Mouse (Mus musculus) embryonic facial prominence, embryonic 14.5 days (tissue): ENCODE measurements around the gene Tmem39b. TPM values are rescaled to one million over a fixed set of nuclear protein-coding genes. Genes with fewer than 3 reads are reported as not detected.
"Not testable (repeated sequence)": the region's sequence is repeated elsewhere in the genome, so short reads cannot be mapped to it uniquely, and the experiment has no call there.

Source experiments
- ATAC-seq: fragments of 200-750 bp; cut with Nextera tagmentation; 2 replicates; pipeline ENCODE4 v1.8.0; 2017; ENCODE audit warnings: low read depth, moderate number of reproducible peaks, moderate TSS enrichment
- DNase-seq: peaks from one replicate; pipeline ENCODE4 v3.0.0-alpha.2; 2015; ENCODE audit warnings: low spot score
- H3K27ac ChIP-seq: fragments of 300-500 bp; sonication (generic); replicated peaks from 2 replicates; pipeline ENCODE4 v1.5.1; 2014; ENCODE audit warnings: low read depth, mild to moderate bottlenecking, low read length, moderate library complexity
- H3K27me3 ChIP-seq: fragments of 300-500 bp; sonication (generic); replicated peaks from 2 replicates; pipeline ENCODE4 v1.6.1; 2014; ENCODE audit warnings: low read length; ENCODE audit not compliant: control insufficient read depth, insufficient read depth
- H3K36me3 ChIP-seq: fragments of 300-500 bp; sonication (generic); 2 replicates; pipeline ENCODE4 v1.6.1; 2014; ENCODE audit warnings: low read length, mixed read lengths; ENCODE audit not compliant: control insufficient read depth, insufficient read depth
- H3K4me1 ChIP-seq: fragments of 300-500 bp; sonication (generic); 2 replicates; pipeline ENCODE4 v1.6.1; 2014; ENCODE audit warnings: antibody characterized with exemption, low read length; ENCODE audit not compliant: control insufficient read depth, insufficient read depth
- H3K4me2 ChIP-seq: fragments of 300-500 bp; sonication (generic); 2 replicates; pipeline ENCODE4 v1.6.1; 2014; ENCODE audit warnings: low read depth, mild to moderate bottlenecking, low read length, moderate library complexity, mixed read lengths
- H3K4me3 ChIP-seq: fragments of 300-500 bp; sonication (generic); 2 replicates; pipeline ENCODE4 v1.5.1; 2014; ENCODE audit warnings: low read depth, mild to moderate bottlenecking, low read length
- H3K9ac ChIP-seq: fragments of 300-500 bp; sonication (generic); 2 replicates; pipeline ENCODE4 v1.6.1; 2014; ENCODE audit warnings: low read depth, mild to moderate bottlenecking, low read length, moderate library complexity, mixed read lengths
- H3K9me3 ChIP-seq: fragments of 300-500 bp; sonication (generic); 2 replicates; pipeline ENCODE4 v1.6.1; 2016; ENCODE audit warnings: low read length; ENCODE audit not compliant: control insufficient read depth
- WGBS: fragments of 180-500 bp; shearing (Covaris S2); extraction: QIAGEN DNeasy Blood & Tissue Kit; methylation state at CpG from one replicate; pipeline ENCODE4 v1.1.7; 2014; 5-methylcytosine and 5-hydroxymethylcytosine counted together
- polyA plus RNA-seq: library from polyadenylated mRNA; unstranded; fragments of >200 nt; fragmentation: Nextera tagmentation; extraction: Ambion mirVana; gene quantifications from 2 replicates; pipeline ENCODE4 v1.2.1, GENCODE M21; 2014

The Tmem39b gene
- polyA plus RNA-seq, 1 experiment from 2014 or later, result 22.1 TPM

DNA sequence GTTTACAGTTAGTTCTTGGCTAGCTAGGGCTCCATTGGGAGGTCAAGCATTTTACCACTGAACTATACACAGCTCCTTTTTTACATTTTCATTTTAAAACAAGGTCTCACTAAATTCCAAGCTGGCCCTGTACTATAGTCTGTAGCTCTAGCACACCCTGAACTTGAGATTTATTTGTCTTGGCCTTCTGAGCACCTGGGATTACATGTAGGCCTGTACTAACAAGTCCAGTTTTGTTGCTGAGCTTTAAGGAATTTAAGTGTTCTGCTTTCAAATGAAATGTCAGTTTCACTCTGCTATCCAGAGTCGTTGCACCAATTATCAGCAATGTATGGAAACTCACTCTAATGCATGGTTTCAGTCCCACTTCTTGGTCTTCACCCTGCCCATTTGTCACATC, 39.5 kb upstream of the Tmem39b start:
- 65% methylated on average over 1 of the region's 1 CpGs for WGBS
- Histone ChIP-seq H3K36me3 (peaks cover 10% of the 10 kb centered on the region; the same call in 1 of the 2 replicates), H3K27me3 (no peaks in the 10 kb centered on the region), H3K4me3 (no peak overlapping the region), H3K4me2 (no peak overlapping the region), H3K9me3 (no peaks in the 10 kb centered on the region), H3K4me1 (peaks cover 23% of the 10 kb centered on the region), H3K27ac (no peak overlapping the region), H3K9ac (no peak overlapping the region)
- ATAC-seq (peak; percentile 2; the same call in 1 of the 2 replicates), DNase-seq (peak; percentile 48)

DNA sequence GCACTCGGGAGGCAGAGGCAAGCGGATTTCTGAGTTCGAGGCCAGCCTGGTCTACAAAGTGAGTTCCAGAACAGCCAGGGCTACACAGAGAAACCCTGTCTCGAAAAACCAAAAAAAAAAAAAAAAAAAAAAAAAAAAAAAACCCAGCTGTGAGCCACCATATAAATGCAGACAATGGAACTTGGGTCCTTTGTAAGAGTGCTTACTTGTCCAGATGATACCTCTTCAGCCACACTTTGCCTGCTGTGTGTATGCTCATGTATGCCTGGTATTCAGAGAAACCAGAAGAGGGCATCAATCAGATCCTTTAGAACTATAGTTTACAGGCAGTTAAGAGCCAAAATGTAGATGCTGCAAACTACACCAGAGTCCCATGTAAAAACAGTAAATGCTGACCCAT, 38.8 kb upstream of the Tmem39b start:
- H3K4me2 ChIP-seq, H3K27ac ChIP-seq, H3K9me3 ChIP-seq, H3K4me3 ChIP-seq, ATAC-seq, H3K27me3 ChIP-seq, H3K9ac ChIP-seq, DNase-seq: not testable (repeated sequence)
- Histone ChIP-seq H3K36me3 (peaks cover 15% of the 10 kb centered on the region; the same call in 1 of the 2 replicates), H3K4me1 (peaks cover 22% of the 10 kb centered on the region)
- WGBS, result 89% methylated on average over 4 of the region's 4 CpGs

DNA sequence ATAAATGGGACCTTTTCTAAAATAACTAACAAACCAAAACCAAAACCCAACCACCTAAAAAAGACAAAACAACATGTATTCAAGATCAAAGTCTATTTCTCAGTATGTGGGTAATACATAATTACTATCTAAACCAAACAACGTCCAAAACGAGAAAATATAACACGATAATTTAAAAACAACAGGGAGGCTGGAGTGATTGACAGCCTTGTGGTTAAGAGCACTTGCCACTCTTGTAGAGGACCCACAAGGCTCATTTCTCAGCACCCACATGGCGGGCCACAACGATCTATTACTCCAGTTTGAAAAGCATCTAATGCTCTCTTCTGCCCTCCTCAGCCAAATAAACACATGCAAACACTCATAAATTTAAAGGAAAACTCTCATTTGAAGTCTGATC, 34.8 kb upstream of the Tmem39b start:
- no peak for DNase-seq
- Histone ChIP-seq H3K4me1 (0 out of 2 replicates have a peak, but pooled peaks cover 3% of the 10 kb centered on the region), H3K4me3 (no peak overlapping the region), H3K27me3 (no peaks in the 10 kb centered on the region), H3K4me2 (no peak overlapping the region), H3K27ac (no peak overlapping the region), H3K9ac (no peak overlapping the region), H3K9me3 (peaks cover 3% of the 10 kb centered on the region; the same call in 1 of the 2 replicates), H3K36me3 (peaks cover 48% of the 10 kb centered on the region)
- ATAC-seq, result no peak
- 80% methylated on average over 5 of the region's 5 CpGs for WGBS

DNA sequence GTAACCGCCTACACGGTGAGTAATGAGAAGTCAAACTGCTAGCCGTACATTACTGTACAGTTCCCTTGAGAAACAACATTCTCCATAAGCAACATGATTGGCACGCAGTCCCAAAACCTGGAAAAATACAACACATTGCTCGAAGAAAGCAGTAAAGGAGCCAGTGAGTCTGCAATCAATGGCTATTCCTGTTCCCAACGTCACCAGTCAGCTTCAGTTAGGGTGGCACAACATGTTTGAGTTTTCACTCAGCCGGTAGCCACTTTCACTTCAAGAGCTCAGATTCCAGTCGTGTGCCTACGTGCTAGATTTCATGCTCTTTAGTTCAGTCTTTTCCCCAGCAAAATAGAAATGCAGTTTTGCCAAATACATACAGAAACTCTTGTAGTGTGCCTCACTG, 19.7 kb upstream of the Tmem39b start:
- H3K27ac ChIP-seq, result no peak overlapping the region
- no peaks in the 10 kb centered on the region for H3K4me1 ChIP-seq
- no peaks in the 10 kb centered on the region for H3K9me3 ChIP-seq
- no peak overlapping the region for H3K4me3 ChIP-seq
- no peaks in the 10 kb centered on the region for H3K27me3 ChIP-seq
- DNase-seq (no peak), ATAC-seq (no peak)
- WGBS, result 83% methylated on average over 9 of the region's 9 CpGs
- H3K4me2 ChIP-seq, result no peak overlapping the region
- no peak overlapping the region for H3K9ac ChIP-seq
- H3K36me3 ChIP-seq, result peaks cover 86% of the 10 kb centered on the region

DNA sequence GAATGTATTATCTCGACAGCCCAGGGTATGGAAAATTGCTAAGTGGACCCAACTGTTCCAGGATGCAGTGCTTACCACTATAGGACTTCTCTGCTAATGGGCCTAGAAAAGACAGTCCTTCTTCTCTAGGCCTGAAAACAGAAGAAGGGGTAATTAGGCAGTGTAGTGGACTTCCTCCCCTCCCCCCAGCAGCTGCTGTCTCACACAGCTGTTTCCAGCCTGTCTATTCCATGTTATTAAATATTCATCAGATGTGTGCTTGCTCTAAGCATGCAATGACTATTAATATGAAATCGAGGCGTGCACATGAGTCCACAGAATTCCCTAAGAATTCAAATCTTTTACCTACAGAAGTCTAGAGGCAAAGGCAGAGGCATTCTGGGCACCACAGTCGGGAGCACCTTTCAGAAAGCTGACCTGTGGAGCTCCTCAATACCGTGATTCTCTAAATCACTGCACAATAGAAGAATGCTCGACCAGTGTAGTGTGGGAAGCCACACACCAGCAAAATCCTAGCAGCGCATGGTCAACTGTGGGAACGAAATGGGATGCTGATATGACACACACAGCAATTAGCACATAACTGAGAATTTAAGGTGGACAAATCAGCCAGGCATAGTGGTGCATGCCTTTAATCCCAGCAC, 13.0 kb upstream of the Tmem39b start:
- H3K27ac ChIP-seq, result 0 out of 2 replicates have a peak overlapping the region, but pooled peaks have one; percentile 25
- peak; percentile 70 for DNase-seq
- no peak overlapping the region for H3K4me2 ChIP-seq
- ATAC-seq, result peak; percentile 60; the same call in 1 of the 2 replicates
- no peak overlapping the region for H3K4me3 ChIP-seq
- H3K27me3 ChIP-seq, result no peaks in the 10 kb centered on the region
- H3K4me1 ChIP-seq, result no peaks in the 10 kb centered on the region
- no peaks in the 10 kb centered on the region for H3K9me3 ChIP-seq
- no peak overlapping the region for H3K9ac ChIP-seq
- 74% methylated on average over 8 of the region's 8 CpGs for WGBS
- H3K36me3 ChIP-seq, result peaks cover 99% of the 10 kb centered on the region

DNA sequence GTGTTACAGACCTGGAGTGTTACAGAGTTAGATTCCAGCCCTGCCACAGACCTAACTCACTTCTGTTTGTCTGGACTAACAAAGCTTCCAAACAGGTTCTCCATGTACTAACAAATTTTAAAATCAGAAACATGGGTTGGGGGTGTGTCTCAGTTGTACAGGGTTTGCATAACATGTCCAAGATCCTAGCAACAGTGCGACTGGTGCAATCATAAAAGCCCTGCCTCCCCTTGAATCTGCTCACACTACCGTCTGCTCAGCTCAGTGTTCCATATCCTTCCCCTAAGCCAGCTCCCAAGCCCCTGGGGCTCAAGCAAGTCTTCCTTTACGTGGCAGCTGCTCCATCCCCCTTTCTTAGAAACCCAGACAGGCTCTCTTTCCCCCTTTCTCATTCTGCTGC, 10.1 kb upstream of the Tmem39b start:
- no peak for ATAC-seq
- no peak overlapping the region for H3K9ac ChIP-seq

DNA sequence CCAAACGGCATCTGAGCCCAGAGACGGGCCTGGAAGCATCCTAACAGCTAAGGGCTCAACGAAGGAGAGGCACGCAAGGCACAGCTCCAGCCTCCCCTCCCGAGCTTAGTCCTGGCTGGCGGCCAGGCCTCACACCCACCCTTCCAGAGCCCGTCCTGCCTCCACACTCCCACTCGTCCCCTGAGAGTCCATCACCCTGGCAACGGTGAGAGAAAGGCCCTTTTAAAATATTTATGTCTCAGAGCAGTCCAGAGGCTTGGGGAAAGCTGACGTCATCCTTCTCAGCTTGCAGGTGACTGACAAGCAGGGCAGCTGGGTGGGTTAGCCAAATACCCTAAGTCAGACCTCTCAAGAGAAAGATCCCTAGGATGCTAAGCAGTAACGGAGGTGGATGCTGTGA, 5.8 kb upstream of the Tmem39b start:
- no peak overlapping the region for H3K9ac ChIP-seq
- DNase-seq, result peak; percentile 96

More for the DNA sequence above, 10.1 kb upstream of the Tmem39b start:
- Histone ChIP-seq H3K36me3 (peaks cover 94% of the 10 kb centered on the region), H3K4me2 (no peak overlapping the region), H3K4me3 (no peak overlapping the region), H3K4me1 (0 out of 2 replicates have a peak, but pooled peaks cover 4% of the 10 kb centered on the region), H3K27ac (peak overlapping the region; percentile 31; the same call in 1 of the 2 replicates), H3K9me3 (no peaks in the 10 kb centered on the region), H3K27me3 (no peaks in the 10 kb centered on the region)
- peak; percentile 39 for DNase-seq
- 58% methylated on average over 3 of the region's 3 CpGs for WGBS

DNA sequence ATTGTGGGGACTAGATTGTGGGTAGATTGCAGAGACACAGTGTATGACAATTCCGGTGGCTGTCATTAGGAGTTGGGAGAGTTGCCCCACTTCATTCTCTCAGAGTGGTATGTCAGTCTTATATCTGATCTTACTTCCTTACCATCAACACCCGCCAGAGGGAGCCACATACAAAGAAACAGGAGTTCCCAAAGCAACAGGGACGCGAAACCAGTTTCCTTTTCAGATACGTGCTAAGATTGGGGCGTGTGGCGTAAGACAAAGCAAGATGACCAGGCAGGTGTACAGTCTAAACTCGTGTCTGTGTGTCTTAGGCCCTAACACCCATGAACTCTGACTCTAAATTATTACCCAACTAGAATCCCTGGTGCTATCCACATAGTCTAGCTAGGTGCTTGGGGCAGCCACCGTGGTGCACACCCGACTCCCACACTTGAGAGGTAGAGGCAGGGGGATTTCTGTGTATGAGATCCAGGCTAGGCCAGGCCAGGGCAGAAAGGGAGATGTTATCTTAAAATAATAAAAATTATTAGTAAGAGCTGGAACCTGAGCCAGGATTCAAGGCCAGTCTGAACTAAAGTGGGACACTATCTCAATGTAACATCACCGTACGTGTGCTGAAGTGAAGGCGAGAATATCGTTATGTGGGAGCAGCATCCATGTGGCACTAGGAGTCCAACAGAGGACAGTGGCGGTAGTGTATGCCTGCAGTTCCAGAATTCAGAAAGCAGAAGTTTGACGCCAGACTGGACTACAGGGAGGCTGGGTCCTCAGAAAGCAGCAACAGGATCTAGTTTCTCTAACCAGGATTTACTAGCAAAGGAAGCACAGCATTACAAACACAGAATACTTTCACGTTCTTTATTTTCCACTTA, 5.1 kb upstream of the Tmem39b start:
- ATAC-seq (peak; percentile 7; the same call in 1 of the 2 replicates), DNase-seq (peak; percentile 94)
- Histone ChIP-seq H3K4me3 (no peak overlapping the region), H3K36me3 (peaks cover 49% of the 10 kb centered on the region), H3K4me1 (peaks cover 4% of the 10 kb centered on the region; the same call in 1 of the 2 replicates), H3K4me2 (peak overlapping the region; percentile 16), H3K9me3 (no peaks in the 10 kb centered on the region), H3K27me3 (no peaks in the 10 kb centered on the region), H3K27ac (peak overlapping the region; percentile 84), H3K9ac (peak overlapping the region; percentile 17; the same call in 1 of the 2 replicates)
- 46% methylated on average over 17 of the region's 17 CpGs for WGBS

More for the DNA sequence above, 5.8 kb upstream of the Tmem39b start:
- ATAC-seq, result peak; percentile 88
- H3K27me3 ChIP-seq, result no peaks in the 10 kb centered on the region
- H3K4me3 ChIP-seq, result no peak overlapping the region
- peak overlapping the region; percentile 84 for H3K27ac ChIP-seq
- peaks cover 4% of the 10 kb centered on the region; the same call in 1 of the 2 replicates for H3K4me1 ChIP-seq
- 16% methylated on average over 11 of the region's 11 CpGs for WGBS
- no peaks in the 10 kb centered on the region for H3K9me3 ChIP-seq
- H3K4me2 ChIP-seq, result peak overlapping the region; percentile 16; the same call in 1 of the 2 replicates
- H3K36me3 ChIP-seq, result peaks cover 56% of the 10 kb centered on the region
